Mouse (Mus musculus) T-helper 1 cell (primary cell): ENCODE measurements at regions not wholly inside any gene's neighbourhood (a gene's known extent, or its start where the extent isn't known, plus 50 kb on each side); places are given as distances from the start of the nearest gene placed in this dataset.

Experiments used
- in situ Hi-C: fragments of 300-600 bp; cut with MboI, MseI; formaldehyde crosslinking; loops from one replicate; pipeline ENCODE4 v1.15.1; 2025; ENCODE audit warnings: high pct_unique_total_duplicates

- in situ Hi-C loops = no loop called here
Measured at GRCm38 (mm10) chr13:78580863-78581595, 381.5 kb upstream of the Nr2f1 start.

GRCm38 (mm10) chr13:78577497-78577896, 377.9 kb upstream of the Nr2f1 start:
- in situ Hi-C loops = no loop called here

- in situ Hi-C loops = no loop called here
Measured at GRCm38 (mm10) chr13:78576300-78577296, 377.0 kb upstream of the Nr2f1 start.

GRCm38 (mm10) chr13:78571093-78571492, 371.5 kb upstream of the Nr2f1 start:
- in situ Hi-C loops = no loop called here

GRCm38 (mm10) chr13:78524446-78524937, 324.9 kb upstream of the Nr2f1 start:
- in situ Hi-C loops = no loop called here

- in situ Hi-C loops = no loop called here
Measured at GRCm38 (mm10) chr13:78520771-78521170, 321.2 kb upstream of the Nr2f1 start.

- in situ Hi-C loops = no loop called here
Measured at GRCm38 (mm10) chr13:78520186-78520585, 320.6 kb upstream of the Nr2f1 start.

- in situ Hi-C loops = no loop called here
Measured at GRCm38 (mm10) chr13:78500551-78500950, 301.0 kb upstream of the Nr2f1 start.

- in situ Hi-C loops = no loop called here
Measured at GRCm38 (mm10) chr13:78483760-78484357, 284.3 kb upstream of the Nr2f1 start.

- in situ Hi-C loops = no loop called here
Measured at GRCm38 (mm10) chr13:78482929-78483759, 283.6 kb upstream of the Nr2f1 start.

GRCm38 (mm10) chr13:78451333-78452070, 251.9 kb upstream of the Nr2f1 start:
- in situ Hi-C loops = no loop called here

GRCm38 (mm10) chr13:78446726-78447031, 247.1 kb upstream of the Nr2f1 start:
- in situ Hi-C loops = no loop called here

GRCm38 (mm10) chr13:78445891-78446725, 246.6 kb upstream of the Nr2f1 start:
- in situ Hi-C loops = no loop called here

- in situ Hi-C loops = no loop called here
Measured at GRCm38 (mm10) chr13:78444691-78445349, 245.3 kb upstream of the Nr2f1 start.

GRCm38 (mm10) chr13:78428469-78428868, 228.9 kb upstream of the Nr2f1 start:
- in situ Hi-C loops = no loop called here

GRCm38 (mm10) chr13:78428084-78428445, 228.5 kb upstream of the Nr2f1 start:
- in situ Hi-C loops = no loop called here

GRCm38 (mm10) chr13:78427141-78428083, 227.9 kb upstream of the Nr2f1 start:
- in situ Hi-C loops = no loop called here

- in situ Hi-C loops = no loop called here
Measured at GRCm38 (mm10) chr13:78426306-78426921, 226.9 kb upstream of the Nr2f1 start.
